Mouse (Mus musculus) CH12.LX (cell line): Measurements from ENCODE around the gene Foxd3. TPM values are rescaled to one million over a fixed set of nuclear protein-coding genes. Genes with fewer than 3 reads are reported as not detected.

ENCODE experiments used
- DNase-seq: peaks from one replicate; pipeline ENCODE4 v3.0.0-alpha.2; 2013; ENCODE audit errors: extremely low read depth
- H3K27ac ChIP-seq: 2 replicates; pipeline ENCODE4 v1.5.1; 2012; ENCODE audit warnings: low read depth, mild to moderate bottlenecking, control low read depth, moderate library complexity; ENCODE audit not compliant: insufficient read depth
- H3K27me3 ChIP-seq: replicated peaks from 2 replicates; pipeline ENCODE3; 2012; ENCODE audit warnings: inconsistent platforms
- H3K36me3 ChIP-seq, 2 experiments: replicated peaks in 1 of 2; 2 replicates each; pipeline versions ENCODE3 to v1.6.1; 2012; ENCODE audit warnings: inconsistent platforms in 1 of 2, low read length in 1 of 2, mild to moderate bottlenecking in 1 of 2, mixed read lengths in 1 of 2, moderate library complexity in 1 of 2; ENCODE audit not compliant: control insufficient read depth in 1 of 2, insufficient read depth in 1 of 2
- H3K4me1 ChIP-seq, 2 experiments: 2 replicates each; pipeline ENCODE4 v1.6.1; 2012; ENCODE audit warnings: inconsistent platforms in 1 of 2, moderate library complexity in 1 of 2; ENCODE audit not compliant: insufficient read depth in 2 of 2, control insufficient read depth in 1 of 2
- H3K4me2 ChIP-seq: 2 replicates; pipeline ENCODE4 v1.6.1; 2012; ENCODE audit warnings: low read depth, mild to moderate bottlenecking, control low read depth; ENCODE audit not compliant: poor library complexity, insufficient read depth, severe bottlenecking
- H3K4me3 ChIP-seq, 3 experiments: fragments of 150-350 bp in 1 of 3; sonication (generic) in 1 of 3; replicated peaks in 1 of 3; 2 replicates each; pipeline versions ENCODE3 to v1.5.1; 2011 to 2012; ENCODE audit warnings: low read depth in 2 of 3, low read length in 2 of 3, mild to moderate bottlenecking in 2 of 3, moderate library complexity in 2 of 3, control low read depth in 1 of 3, improper control_type of control experiment in 1 of 3, inconsistent platforms in 1 of 3, mixed read lengths in 1 of 3; ENCODE audit not compliant: poor library complexity in 1 of 3
- H3K79me2 ChIP-seq: replicated peaks from 2 replicates; pipeline ENCODE4 v1.6.1; 2012; ENCODE audit warnings: mild to moderate bottlenecking, moderate library complexity; ENCODE audit not compliant: control insufficient read depth, poor library complexity, insufficient read depth, severe bottlenecking; ENCODE audit errors: extremely low read depth
- H3K9ac ChIP-seq: 2 replicates; pipeline ENCODE4 v1.6.1; 2012; ENCODE audit warnings: low read depth, mild to moderate bottlenecking, control low read depth, moderate library complexity; ENCODE audit not compliant: insufficient read depth
- H3K9me3 ChIP-seq: replicated peaks from 2 replicates; pipeline ENCODE3; 2012; ENCODE audit warnings: low read length, inconsistent platforms, mixed read lengths
- CTCF ChIP-seq, 2 experiments: IDR thresholded peaks in 1 of 2; conservative IDR thresholded peaks in 1 of 2; 2 replicates each; pipeline ENCODE4 v1.5.1; 2011 to 2012; ENCODE audit warnings: low read depth in 2 of 2, low read length in 2 of 2, improper control_type of control experiment in 1 of 2, inconsistent platforms in 1 of 2, mild to moderate bottlenecking in 1 of 2, moderate library complexity in 1 of 2
- E2F4 ChIP-seq: IDR thresholded peaks from 2 replicates; pipeline ENCODE4 v1.6.1; 2011; ENCODE audit warnings: low read depth, low read length, improper control_type of control experiment; ENCODE audit not compliant: insufficient replicate concordance
- ELF1 ChIP-seq: IDR thresholded peaks from 2 replicates; pipeline ENCODE4 v1.6.1; 2014; ENCODE audit warnings: low read depth, mild to moderate bottlenecking, inconsistent platforms, low read length, improper control_type of control experiment
- ETS1 ChIP-seq: conservative IDR thresholded peaks from 2 replicates; pipeline ENCODE4 v1.6.1; 2012; ENCODE audit warnings: low read depth, mild to moderate bottlenecking, inconsistent platforms, low read length, improper control_type of control experiment, moderate library complexity
- GABPA ChIP-seq: IDR thresholded peaks from 2 replicates; pipeline ENCODE4 v1.6.1; 2012; ENCODE audit warnings: low read depth, low read length, improper control_type of control experiment, inconsistent platforms; ENCODE audit not compliant: insufficient replicate concordance
- HCFC1 ChIP-seq: IDR thresholded peaks from 2 replicates; pipeline ENCODE4 v1.6.1; 2012; ENCODE audit warnings: low read depth, mild to moderate bottlenecking, inconsistent platforms, low read length, improper control_type of control experiment
- IRF4 ChIP-seq: IDR thresholded peaks from 2 replicates; pipeline ENCODE4 v1.6.1; 2014; ENCODE audit warnings: low read depth, mild to moderate bottlenecking, inconsistent platforms, low read length, improper control_type of control experiment
- JUND ChIP-seq: conservative IDR thresholded peaks from 2 replicates; pipeline ENCODE4 v1.6.1; 2011; ENCODE audit warnings: low read depth, low read length, improper control_type of control experiment
- MAFK ChIP-seq: IDR thresholded peaks from 2 replicates; pipeline ENCODE4 v1.6.1; 2011; ENCODE audit warnings: low read length, improper control_type of control experiment; ENCODE audit not compliant: insufficient replicate concordance
- MAX ChIP-seq: IDR thresholded peaks from 2 replicates; pipeline ENCODE4 v1.6.1; 2011; ENCODE audit warnings: low read length, improper control_type of control experiment
- MEF2A ChIP-seq: IDR thresholded peaks from 2 replicates; pipeline ENCODE4 v1.6.1; 2014; ENCODE audit warnings: low read depth, mild to moderate bottlenecking, inconsistent platforms, low read length, improper control_type of control experiment, borderline replicate concordance
- PAX5 ChIP-seq: IDR thresholded peaks from 2 replicates; pipeline ENCODE4 v1.6.1; 2012; ENCODE audit warnings: low read length, inconsistent platforms, mixed read lengths
- RCOR1 ChIP-seq: conservative IDR thresholded peaks from 2 replicates; pipeline ENCODE4 v1.6.1; 2012; ENCODE audit warnings: low read depth, mild to moderate bottlenecking, inconsistent platforms, low read length, improper control_type of control experiment
- SIN3A ChIP-seq: IDR thresholded peaks from 2 replicates; pipeline ENCODE4 v1.6.1; 2012; ENCODE audit warnings: low read length, improper control_type of control experiment, inconsistent platforms
- SMC3 ChIP-seq: IDR thresholded peaks from 2 replicates; pipeline ENCODE4 v1.6.1; 2011; ENCODE audit warnings: low read depth, low read length, improper control_type of control experiment
- TCF12 ChIP-seq: IDR thresholded peaks from 2 replicates; pipeline ENCODE4 v1.6.1; 2014; ENCODE audit warnings: low read depth, mild to moderate bottlenecking, inconsistent platforms, low read length, improper control_type of control experiment
- UBTF ChIP-seq: IDR thresholded peaks from 2 replicates; pipeline ENCODE4 v1.6.1; 2012; ENCODE audit warnings: low read depth, mild to moderate bottlenecking, inconsistent platforms, low read length, improper control_type of control experiment, moderate library complexity
- ZC3H11A ChIP-seq: IDR thresholded peaks from 2 replicates; pipeline ENCODE4 v1.6.1; 2012; ENCODE audit warnings: low read depth, mild to moderate bottlenecking, inconsistent platforms, low read length, improper control_type of control experiment
- ZKSCAN1 ChIP-seq: IDR thresholded peaks from 2 replicates; pipeline ENCODE4 v1.6.1; 2012; ENCODE audit warnings: low read depth, inconsistent platforms, low read length, improper control_type of control experiment, borderline replicate concordance
- ZMIZ1 ChIP-seq: IDR thresholded peaks from 2 replicates; pipeline ENCODE4 v1.6.1; 2012; ENCODE audit warnings: low read depth, mild to moderate bottlenecking, inconsistent platforms, low read length, improper control_type of control experiment
- ZNF384 ChIP-seq: IDR thresholded peaks from 2 replicates; pipeline ENCODE4 v1.6.1; 2012; ENCODE audit warnings: low read depth, low read length, improper control_type of control experiment, inconsistent platforms
- dilution Hi-C: fragments of 300-500 bp; cut with MboI; formaldehyde crosslinking; loops from 2 replicates; pipeline ENCODE4 v1.14.3; 2020; ENCODE audit warnings: low sequenced_read_pairs; ENCODE audit not compliant: extremely low pct_unique_long_range_greater_than_20kb, extremely low pct_ligation_motif_present
- in situ Hi-C: fragments of 300-500 bp; cut with MboI; formaldehyde crosslinking; loops from 3 replicates; pipeline ENCODE4 v1.14.3; 2019; ENCODE audit warnings: low sequenced_read_pairs, low pct_ligation_motif_present, low pct_unique_long_range_greater_than_20kb, mixed read lengths
- polyA plus RNA-seq: library from polyadenylated mRNA; unstranded; fragments of >175 nt; gene quantifications from 2 replicates; pipeline ENCODE4 v1.2.1, GENCODE M21; 2012; ENCODE audit warnings: low read depth; ENCODE audit not compliant: insufficient read length
- total RNA-seq, 2 experiments: library from RNA; depleted of rRNA; stranded (reverse); fragments of 300-350 nt in 1 of 2; fragments of >200 nt in 1 of 2; gene quantifications; 2 replicates each; pipeline ENCODE4 v1.2.3; 2012 to 2014

Foxd3 gene
- total and polyA plus RNA-seq, 3 experiments: not detected

DNA sequence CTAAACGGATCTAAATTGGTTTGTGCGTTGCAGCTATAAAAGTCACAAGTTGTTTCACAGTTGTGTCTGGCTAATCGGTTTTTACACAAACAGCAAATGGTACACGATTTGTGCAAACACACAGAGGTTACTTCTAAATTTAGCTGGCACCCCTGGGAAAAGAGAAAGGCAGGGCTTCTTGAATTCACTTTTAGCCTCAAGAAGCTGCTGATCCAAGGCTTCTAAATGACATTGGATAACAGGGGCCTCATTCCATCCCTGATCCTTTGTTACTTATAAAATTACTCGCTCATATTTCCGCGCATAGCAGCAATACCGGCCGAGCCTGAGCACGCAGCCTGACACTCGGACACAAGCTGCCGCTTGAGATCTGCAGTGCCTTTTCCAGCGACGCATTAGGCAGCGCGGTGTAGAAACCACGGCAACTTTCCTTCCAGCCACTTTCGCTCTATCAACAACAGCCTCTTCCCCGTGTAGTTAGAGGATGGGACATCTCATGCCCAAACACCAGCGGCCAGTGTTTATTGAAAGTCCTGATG lies 4.0 kb downstream of the Foxd3 start:
- H3K4me1 ChIP-seq: no peaks in the 10 kb centered on the region
- H3K4me2 ChIP-seq: no peak overlapping the region
- dilution Hi-C loops: no loop called here
- DNase-seq: no peak
- peaks cover 52% of the 10 kb centered on the region for H3K9me3 ChIP-seq
- H3K4me3 ChIP-seq: no peak overlapping the region
- H3K9ac ChIP-seq: no peak overlapping the region
- H3K27ac ChIP-seq: no peak overlapping the region
- TF ChIP-seq ZKSCAN1 (no peak), ELF1 (no peak), UBTF (no peak), MAX (no peak), TCF12 (no peak), RCOR1 (no peak), GABPA (no peak), PAX5 (no peak), ETS1 (no peak), ZNF384 (no peak), JUND (no peak), MEF2A (no peak), SMC3 (no peak), ZC3H11A (no peak), E2F4 (no peak), MAFK (no peak), IRF4 (no peak), CTCF (conservative IDR thresholded peaks at IDR 0.05 in 1 of 2, IDR thresholded peaks at IDR 0.05 in 1 of 2; ENCODE audit: low read depth in 2 of 2, low read length in 2 of 2) (no peak)
- H3K27me3 ChIP-seq: no peaks in the 10 kb centered on the region
- in situ Hi-C loops: no loop called here
- no peaks in the 10 kb centered on the region for H3K79me2 ChIP-seq
- no peaks in the 10 kb centered on the region for H3K36me3 ChIP-seq

DNA sequence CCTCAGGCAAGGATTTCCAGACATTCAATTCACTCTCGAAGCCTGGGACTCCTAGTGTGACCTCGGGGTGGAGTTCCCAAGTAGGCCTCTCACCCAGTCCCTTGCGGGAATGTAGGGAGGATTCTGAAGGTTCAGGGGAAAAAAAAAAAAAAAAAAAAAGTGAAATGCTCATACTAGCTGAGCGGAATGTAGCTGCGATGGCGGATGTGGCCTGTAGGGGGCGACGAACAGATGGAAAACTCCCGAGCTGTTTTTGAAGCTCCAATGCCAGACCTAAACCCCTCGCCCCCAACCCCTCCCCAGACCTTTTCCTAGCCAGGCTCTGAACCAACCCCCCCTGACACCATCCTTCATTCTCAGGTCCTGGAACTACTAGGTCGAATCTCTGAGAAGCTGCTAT lies 4.9 kb downstream of the Foxd3 start:
- H3K4me2 ChIP-seq: no peak overlapping the region
- H3K27me3 ChIP-seq: no peaks in the 10 kb centered on the region
- peaks cover 47% of the 10 kb centered on the region for H3K9me3 ChIP-seq
- H3K79me2 ChIP-seq: no peaks in the 10 kb centered on the region
- in situ Hi-C loops: no loop called here
- no peak overlapping the region for H3K27ac ChIP-seq
- TF ChIP-seq CTCF (conservative IDR thresholded peaks at IDR 0.05 in 1 of 2, IDR thresholded peaks at IDR 0.05 in 1 of 2; ENCODE audit: low read depth in 2 of 2, low read length in 2 of 2): peak in 1 of 2 experiments; percentile 37; a peak in 2 of 4 replicates
- TF ChIP-seq HCFC1: no peak
- no peak for TF ChIP-seq SIN3A
- peak; percentile 55 for TF ChIP-seq ZNF384
- no peak for TF ChIP-seq ZMIZ1
- H3K9ac ChIP-seq: no peak overlapping the region
- H3K4me3 ChIP-seq: no peak overlapping the region
- dilution Hi-C loops: no loop called here
- H3K4me1 ChIP-seq: no peaks in the 10 kb centered on the region
- no peaks in the 10 kb centered on the region for H3K36me3 ChIP-seq
- peak; percentile 3 for DNase-seq
